Mouse (Mus musculus): Measurements from ENCODE around the gene Nanos2.

DNA sequence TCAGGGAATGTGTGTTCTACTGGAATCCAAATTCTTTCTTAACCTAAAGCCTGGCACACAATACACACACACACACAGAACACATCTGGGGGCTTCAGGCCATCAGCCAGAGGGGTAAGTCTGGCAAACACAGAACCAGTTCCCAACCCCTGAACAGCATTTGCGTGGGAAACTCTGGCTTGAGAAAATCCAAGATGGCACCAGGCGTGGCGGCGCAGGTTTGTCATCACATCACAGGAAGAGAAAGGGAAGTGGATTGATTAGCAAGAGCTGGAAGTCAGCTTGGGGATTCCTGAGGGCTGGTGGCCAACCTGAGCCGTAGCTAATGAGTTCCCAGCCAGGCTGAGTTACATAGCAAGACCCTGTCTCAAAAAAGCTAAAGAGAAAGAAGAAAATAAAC, 21.9 kb upstream of the Nanos2 start:
- TF ChIP-seq EP300 (IDR thresholded peaks at IDR 0.05; ENCODE audit: low read depth) (no peak), CTCF (IDR thresholded peaks at IDR 0.05; ENCODE audit: low read depth) (no peak)
